16 mouse cellular contexts compared by ENCODE assay signal in genomic region chr1:16760951-16761350, GRCm38 (mm10).
"Had no signal": no experiment of that assay in that cellular context is flagged by ENCODE, and none has a peak within 500 bp of the region (broad histone marks: within the 10 kb centered on the region; RNA-seq: fewer than 3 reads in every experiment).

No protein-coding gene starts in this region.

- H3K36me3 ChIP-seq: lung, embryonic 15.5 days; midbrain, embryonic 13.5 days; midbrain, embryonic 15.5 days; neural tube, embryonic 12.5 days had no signal

- H3K9me3 ChIP-seq: lung, embryonic 15.5 days; midbrain, embryonic 13.5 days; midbrain, embryonic 15.5 days; neural tube, embryonic 12.5 days had no signal

- H3K4me2 ChIP-seq: lung, embryonic 15.5 days; midbrain, embryonic 11.5 days; midbrain, embryonic 13.5 days; midbrain, embryonic 15.5 days; neural tube, embryonic 12.5 days had no signal

- H3K27ac ChIP-seq: lung, embryonic 15.5 days; macrophage; midbrain, embryonic 13.5 days; midbrain, embryonic 15.5 days; neural tube, embryonic 12.5 days had no signal

- DNase-seq: liver, postnatal 0 days; lung, adult 2 months; lung, postnatal 14 days; lung, postnatal 36 days; right cerebral cortex, postnatal 14 days; thymus, adult 2 months; thymus, postnatal 25 days; thymus, postnatal 4 days had no signal

- H3K27me3 ChIP-seq: lung, embryonic 15.5 days; midbrain, embryonic 13.5 days; midbrain, embryonic 15.5 days; neural tube, embryonic 12.5 days had no signal

- H3K9ac ChIP-seq: liver, postnatal 0 days; lung, embryonic 15.5 days; midbrain, embryonic 13.5 days; midbrain, embryonic 15.5 days; neural tube, embryonic 12.5 days had no signal

- H3K4me3 ChIP-seq: lung, embryonic 15.5 days; megakaryocyte, embryonic 14.5 days; midbrain, embryonic 13.5 days; midbrain, embryonic 15.5 days; neural tube, embryonic 12.5 days had no signal

- H3K4me1 ChIP-seq: lung, embryonic 15.5 days; megakaryocyte, embryonic 14.5 days; midbrain, embryonic 13.5 days; midbrain, embryonic 15.5 days; neural tube, embryonic 12.5 days had no signal

- ATAC-seq: liver, postnatal 0 days; lung, postnatal 0 days; midbrain, embryonic 13.5 days; midbrain, embryonic 15.5 days had no signal
